Mouse (Mus musculus): ENCODE data around the gene Atg16l1.

DNA sequence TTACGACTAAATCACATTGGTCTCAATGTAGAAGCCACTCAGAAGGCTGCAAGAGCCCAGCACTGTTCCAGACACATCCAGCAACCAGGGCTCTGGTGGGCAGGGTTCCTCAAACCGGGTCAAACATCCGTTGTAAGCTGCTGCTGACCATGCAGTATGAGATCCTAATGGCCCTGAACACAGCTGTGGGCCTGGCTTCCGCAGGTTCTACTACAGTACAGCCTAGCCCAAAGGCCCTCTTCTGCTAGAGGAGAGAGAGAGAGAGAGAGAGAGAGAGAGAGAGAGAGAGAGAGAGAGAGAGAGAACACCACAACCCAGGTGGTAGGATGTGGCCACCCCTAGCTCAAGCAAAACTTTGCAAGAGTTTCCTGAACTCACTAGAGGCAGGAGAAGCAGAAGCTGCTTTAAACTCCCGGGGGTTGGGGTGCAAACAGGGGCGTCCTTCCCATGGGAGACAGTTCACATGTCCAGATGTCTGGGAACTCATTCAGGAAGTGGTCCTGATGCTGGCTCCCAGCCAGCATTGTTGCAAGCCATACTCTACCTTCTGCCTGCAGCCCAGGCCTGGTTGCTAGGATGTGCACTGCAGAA lies 74.0 kb downstream of the Atg16l1 start:
- TF ChIP-seq CTCF (IDR thresholded peaks at IDR 0.05), result no peak
- TF ChIP-seq EP300 (IDR thresholded peaks at IDR 0.05), result no peak

Data from lung, postnatal 0 days (tissue).